Mouse (Mus musculus): Measurements from ENCODE around the gene Gm1604a.
"Not testable (repeated sequence)": the region's sequence is repeated elsewhere in the genome, so short reads cannot be mapped to it uniquely, and the experiment has no call there.

GRCm38 (mm10) chr17:7075519-7075918 lies 50.2 kb downstream of the Gm1604a start:
- TF ChIP-seq CTCF (IDR thresholded peaks at IDR 0.05; ENCODE audit: borderline replicate concordance, insufficient read depth, low read depth, low read length); POLR2A (IDR thresholded peaks at IDR 0.05; ENCODE audit: borderline replicate concordance, insufficient read depth, low read length): not testable (repeated sequence)
